Mouse (Mus musculus) heart, adult 11 months (tissue): ENCODE data around the gene Gm9821.

ENCODE experiments used
- DNase-seq: peaks from one replicate; pipeline ENCODE4 v3.0.0; 2022

Gene Gm9821

DNA sequence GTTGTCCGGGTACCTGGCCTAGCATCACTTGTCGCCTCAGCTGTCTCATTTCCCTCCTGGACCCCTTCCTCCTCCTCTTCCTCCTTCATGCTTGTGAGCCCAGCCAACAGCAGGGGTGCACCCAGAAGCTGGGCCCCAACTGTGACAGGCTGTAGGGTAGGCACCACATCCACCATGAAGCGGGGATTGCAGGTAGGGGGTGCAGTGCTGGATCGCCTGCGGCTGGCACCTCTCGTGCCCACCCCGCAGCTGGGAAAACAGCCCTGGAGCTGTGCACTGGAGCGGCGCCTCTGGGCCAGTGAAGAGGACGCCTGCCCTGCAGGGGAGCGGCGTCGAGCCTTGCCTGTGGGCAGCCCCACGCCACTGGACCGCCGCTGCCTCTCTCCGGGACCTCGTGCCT is at the start of gene Gm9821:
Gm9821 (plus strand) TSS at position 221 of the 400 bp plus-strand sequence.
- no peak for DNase-seq

GRCm38 (mm10) chr2:91897968-91898367 is 47.5 kb upstream of the Gm9821 start:
- peak; percentile 71 for DNase-seq

- peak; percentile 28 for DNase-seq
These were observed 46.4 kb upstream of the Gm9821 start for GRCm38 (mm10) chr2:91899141-91899540.

DNA sequence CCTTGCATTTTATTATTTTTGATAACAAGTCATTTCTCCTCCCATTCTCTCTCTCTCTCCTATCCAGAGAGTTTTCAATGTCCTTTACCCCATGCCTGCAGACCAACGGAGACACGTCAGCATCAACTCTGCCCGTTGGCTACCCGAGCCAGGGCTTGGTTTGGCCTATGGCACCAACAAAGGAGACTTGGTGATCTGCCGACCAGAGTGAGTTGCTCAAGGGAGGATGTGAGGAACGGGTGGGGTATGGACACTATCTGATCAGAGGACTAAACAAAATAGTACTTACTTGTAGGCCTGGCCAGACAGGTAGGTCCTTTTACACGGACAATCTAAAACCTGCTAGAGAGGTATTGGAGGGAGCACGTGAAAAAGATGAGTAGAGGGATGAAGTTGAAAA is 45.1 kb upstream of the Gm9821 start:
- DNase-seq = peak; percentile 85

GRCm38 (mm10) chr2:91902336-91902735 is 43.2 kb upstream of the Gm9821 start:
- peak; percentile 21 for DNase-seq

DNA sequence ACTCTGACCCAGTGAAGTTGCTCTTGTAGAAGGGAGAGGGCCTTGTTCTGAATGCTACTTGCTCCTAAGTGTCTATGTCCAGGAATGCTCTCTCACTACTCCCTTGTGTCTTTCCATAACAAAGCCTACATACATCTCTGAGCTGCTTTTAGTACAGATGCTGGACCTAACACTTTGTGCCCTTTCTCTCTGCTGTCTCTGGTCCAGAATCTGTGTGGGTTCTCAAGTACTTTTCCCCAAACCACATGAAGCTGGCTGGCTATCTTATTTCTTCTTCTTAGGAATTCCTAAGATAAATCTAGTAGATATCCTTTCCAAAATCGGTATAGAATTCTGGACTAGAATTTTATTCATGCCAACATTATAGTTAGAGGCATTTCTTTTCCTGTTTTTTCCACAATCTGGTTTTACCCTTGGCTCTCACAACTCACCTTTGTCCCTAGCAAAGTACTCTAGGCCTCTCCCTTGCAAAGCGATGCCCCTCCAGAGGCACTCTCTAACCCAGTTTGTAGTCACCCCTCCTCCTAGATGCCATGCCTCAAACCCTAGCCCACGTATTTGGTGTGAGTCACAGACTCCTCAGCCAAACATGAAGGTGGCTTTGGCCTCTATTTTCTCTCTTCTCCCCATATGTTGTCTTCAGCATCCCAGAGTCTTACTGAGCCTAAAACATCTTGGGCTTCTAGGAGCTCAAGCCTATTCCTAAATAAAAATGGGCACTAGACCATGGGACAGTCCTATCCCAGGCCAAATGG is 42.2 kb upstream of the Gm9821 start:
- DNase-seq = peak; percentile 43

DNA sequence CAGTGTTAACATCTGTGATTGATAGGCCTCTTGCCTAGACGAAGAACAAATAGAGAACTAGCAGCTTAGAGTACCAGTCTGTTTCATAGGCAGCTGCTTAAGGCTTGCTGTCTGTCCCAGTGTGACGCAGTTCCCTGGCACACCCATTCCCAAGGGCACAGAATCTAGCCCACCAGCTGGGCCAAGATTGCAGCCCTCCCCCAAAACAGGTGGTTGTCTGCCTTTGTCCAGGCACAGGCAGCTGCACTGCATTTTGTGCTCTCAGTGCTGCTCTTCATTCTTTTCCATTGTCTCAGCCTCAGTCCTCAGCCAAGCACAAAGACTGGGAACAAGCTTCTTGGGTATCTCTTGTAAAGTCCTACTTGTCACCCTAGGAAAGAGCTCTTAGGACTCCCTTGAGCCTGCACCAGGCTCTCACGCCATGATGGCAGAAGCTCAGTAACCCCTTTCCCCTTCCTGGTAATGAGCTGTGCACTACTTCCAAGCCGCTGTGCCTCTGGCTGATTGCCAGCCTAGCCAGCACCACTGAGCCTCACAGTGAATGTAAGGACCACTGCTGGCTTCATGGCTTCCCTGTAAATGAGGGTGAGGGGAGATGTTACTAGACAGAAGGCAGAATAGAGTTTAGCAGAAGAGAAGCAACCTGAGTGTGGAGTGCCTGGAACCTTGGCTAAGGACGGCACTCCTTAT is 40.7 kb upstream of the Gm9821 start:
- peak; percentile 83 for DNase-seq

GRCm38 (mm10) chr2:91906141-91906540 is 39.4 kb upstream of the Gm9821 start:
- DNase-seq = peak; percentile 45

- DNase-seq = no peak
These were observed 32.9 kb upstream of the Gm9821 start for GRCm38 (mm10) chr2:91912616-91913015.

GRCm38 (mm10) chr2:91913328-91914110 is 32.0 kb upstream of the Gm9821 start:
- DNase-seq = no peak

- peak; percentile 63 for DNase-seq
These were observed 29.0 kb upstream of the Gm9821 start for GRCm38 (mm10) chr2:91916346-91916977.

DNA sequence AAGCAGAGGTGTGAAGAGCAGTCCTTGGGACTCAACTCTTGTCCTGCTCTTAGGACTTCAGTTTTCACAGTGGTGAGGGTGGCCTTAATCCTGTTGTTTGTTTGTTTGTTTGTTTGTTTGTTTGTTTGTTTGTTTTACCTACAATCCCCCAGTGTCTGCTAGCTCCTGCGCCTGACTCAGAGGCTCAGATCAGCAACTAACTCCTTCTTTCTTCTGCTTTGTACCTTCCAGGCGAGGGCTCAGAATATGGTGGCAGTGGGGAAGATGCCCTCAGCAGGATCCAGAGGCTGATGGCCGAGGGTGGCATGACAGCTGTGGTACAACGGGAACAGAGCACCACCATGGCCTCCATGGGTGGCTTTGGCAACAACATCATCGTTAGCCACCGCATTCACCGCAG is 28.4 kb upstream of the Gm9821 start:
- peak; percentile 72 for DNase-seq

GRCm38 (mm10) chr2:91920130-91920529 is 25.4 kb upstream of the Gm9821 start:
- DNase-seq = peak; percentile 78

- peak; percentile 92 for DNase-seq
These were observed 24.2 kb upstream of the Gm9821 start for GRCm38 (mm10) chr2:91921181-91921789.

DNA sequence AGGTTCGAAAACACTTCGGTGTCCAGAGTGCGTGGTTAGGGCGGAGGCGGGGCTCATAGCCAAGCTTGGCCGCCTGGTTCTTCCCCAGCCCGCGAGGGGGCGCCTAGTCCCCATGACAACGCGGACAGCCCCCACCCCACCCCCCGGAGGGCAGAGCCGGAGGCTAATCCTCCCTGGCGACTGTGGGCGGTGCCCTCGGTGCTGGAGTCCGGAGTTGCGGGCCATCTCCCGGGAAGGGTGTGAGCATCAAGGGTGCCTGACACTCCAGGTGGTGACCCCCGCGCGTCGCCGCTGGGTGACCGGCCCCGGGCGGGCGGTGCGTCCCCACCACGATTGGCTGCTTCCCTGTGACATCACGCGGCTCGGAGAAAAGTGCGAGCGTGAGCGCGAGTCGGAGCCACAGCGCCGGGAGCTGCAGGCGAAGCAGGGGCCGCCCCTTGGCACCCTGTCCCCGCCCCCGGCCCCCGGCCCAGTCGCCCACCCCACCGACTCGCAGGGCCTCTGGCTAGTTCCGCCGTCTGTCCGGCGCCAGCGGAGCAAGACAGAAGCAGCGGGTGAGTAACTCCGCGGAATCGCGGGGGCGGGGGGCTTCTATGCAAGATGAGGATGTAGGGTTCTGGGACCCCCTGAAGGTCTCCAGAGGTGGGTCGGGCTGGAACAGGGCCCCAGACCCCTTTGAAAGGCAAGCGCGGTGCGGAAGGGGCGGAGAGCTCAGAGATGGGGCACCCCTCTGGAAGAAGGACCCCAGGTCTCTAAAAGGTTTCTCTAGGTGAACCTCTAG is 23.5 kb upstream of the Gm9821 start:
- peak; percentile 94 for DNase-seq

GRCm38 (mm10) chr2:91922586-91923414 is 22.7 kb upstream of the Gm9821 start:
- DNase-seq = peak; percentile 85

GRCm38 (mm10) chr2:91923415-91924337 is 21.8 kb upstream of the Gm9821 start:
- DNase-seq = peak; percentile 91

DNA sequence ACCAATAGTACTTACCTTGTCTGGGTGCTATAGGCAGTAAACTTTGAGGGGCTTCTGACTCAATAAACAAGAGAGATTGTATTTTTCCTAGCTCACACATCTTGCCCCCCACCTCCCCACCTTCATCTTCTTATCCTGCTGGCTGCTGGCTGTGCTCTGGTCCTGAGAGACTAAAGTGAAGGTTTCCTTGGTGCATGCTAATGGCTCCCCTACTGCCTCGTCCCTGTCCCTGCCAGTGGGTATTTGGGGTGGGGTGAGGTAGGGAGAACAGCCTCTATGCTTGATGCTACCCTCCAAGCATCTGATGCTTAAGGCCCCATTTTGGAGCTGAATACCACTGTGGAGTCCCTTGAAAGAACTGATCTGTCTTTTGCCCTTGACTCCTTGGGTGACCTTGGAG is 20.8 kb upstream of the Gm9821 start:
- peak; percentile 82 for DNase-seq

GRCm38 (mm10) chr2:91925442-91925841 is 20.1 kb upstream of the Gm9821 start:
- DNase-seq = peak; percentile 85

GRCm38 (mm10) chr2:91926949-91927348 is 18.6 kb upstream of the Gm9821 start, which contains the start of gene Chrm4:
Gene Chrm4, plus strand, starts transcription at chr2:91927249.
- peak; percentile 88 for DNase-seq
